Mouse (Mus musculus) heart, adult 2 months (tissue): ENCODE measurements around the gene Tuba1a. TPM values are rescaled to one million over a fixed set of nuclear protein-coding genes. Genes with fewer than 3 reads are reported as not detected.
"Not testable (repeated sequence)": the region's sequence is repeated elsewhere in the genome, so short reads cannot be mapped to it uniquely, and the experiment has no call there.

Source experiments
- DNase-seq, 2 experiments: peaks; one replicate each; pipeline ENCODE4 v3.0.0; 2021
- H3K27ac ChIP-seq: fragments of 200-600 bp; 2 replicates; pipeline ENCODE4 v1.8.1; 2022
- H3K27me3 ChIP-seq: fragments of 200-500 bp; 2 replicates; pipeline ENCODE4 v1.6.1; 2012; ENCODE audit warnings: mild to moderate bottlenecking, low read length, inconsistent platforms, mixed read lengths; ENCODE audit not compliant: control insufficient read depth, insufficient read depth
- H3K36me3 ChIP-seq: fragments of 200-500 bp; 2 replicates; pipeline ENCODE4 v1.6.1; 2012; ENCODE audit warnings: low read length, inconsistent platforms; ENCODE audit not compliant: control insufficient read depth, insufficient read depth
- H3K4me1 ChIP-seq: fragments of 200-500 bp; 2 replicates; pipeline ENCODE4 v1.6.1; 2011; ENCODE audit warnings: low read length; ENCODE audit not compliant: control insufficient read depth, insufficient read depth
- H3K4me3 ChIP-seq: fragments of 200-600 bp; 2 replicates; pipeline ENCODE4 v1.8.1; 2022
- H3K79me2 ChIP-seq: fragments of 200-500 bp; replicated peaks from 2 replicates; pipeline ENCODE4 v1.6.1; 2012; ENCODE audit warnings: mild to moderate bottlenecking, inconsistent platforms, low read length, moderate library complexity, mixed read lengths; ENCODE audit not compliant: control insufficient read depth, insufficient read depth
- H3K9ac ChIP-seq: fragments of 200-500 bp; 2 replicates; pipeline ENCODE4 v1.6.1; 2012; ENCODE audit warnings: low read depth, mild to moderate bottlenecking, control low read depth, inconsistent platforms, low read length, mixed read lengths
- CTCF ChIP-seq: fragments of 200-600 bp; IDR thresholded peaks from 2 replicates; pipeline ENCODE4 v1.8.1; 2022; ENCODE audit warnings: antibody characterized with exemption, mild to moderate bottlenecking, moderate library complexity
- EP300 ChIP-seq: fragments of 200-500 bp; IDR thresholded peaks from 2 replicates; pipeline ENCODE4 v1.6.1; 2011; ENCODE audit warnings: low read depth, low read length, control low read depth; ENCODE audit not compliant: insufficient read depth
- POLR2A ChIP-seq: fragments of 200-500 bp; IDR thresholded peaks from 2 replicates; pipeline ENCODE4 v1.6.1; 2011; ENCODE audit warnings: mild to moderate bottlenecking, low read depth, low read length, control low read depth; ENCODE audit not compliant: insufficient read depth
- WGBS: fragments of 180-500 bp; shearing (Covaris S2); methylation state at CpG from one replicate; pipeline ENCODE4 v1.1.7; 2018; 5-methylcytosine and 5-hydroxymethylcytosine counted together
- intact Hi-C: fragments of 180-260 bp; cut with DNase I; formaldehyde crosslinking; loops from one replicate; pipeline ENCODE4 v1.15.1; 2025
- polyA plus RNA-seq: library from polyadenylated mRNA; depleted of rRNA; stranded (reverse); fragments of >200 nt; gene quantifications from 2 replicates; pipeline ENCODE4 v1.2.3, GENCODE M21; 2012
- total RNA-seq, 2 experiments: library from RNA; stranded (reverse); gene quantifications; 2 replicates each; pipeline ENCODE4 v1.2.3; 2021

Gene Tuba1a
- total and polyA plus RNA-seq, 3 experiments, result 57.0 to 165 (median 85.0) TPM

DNA sequence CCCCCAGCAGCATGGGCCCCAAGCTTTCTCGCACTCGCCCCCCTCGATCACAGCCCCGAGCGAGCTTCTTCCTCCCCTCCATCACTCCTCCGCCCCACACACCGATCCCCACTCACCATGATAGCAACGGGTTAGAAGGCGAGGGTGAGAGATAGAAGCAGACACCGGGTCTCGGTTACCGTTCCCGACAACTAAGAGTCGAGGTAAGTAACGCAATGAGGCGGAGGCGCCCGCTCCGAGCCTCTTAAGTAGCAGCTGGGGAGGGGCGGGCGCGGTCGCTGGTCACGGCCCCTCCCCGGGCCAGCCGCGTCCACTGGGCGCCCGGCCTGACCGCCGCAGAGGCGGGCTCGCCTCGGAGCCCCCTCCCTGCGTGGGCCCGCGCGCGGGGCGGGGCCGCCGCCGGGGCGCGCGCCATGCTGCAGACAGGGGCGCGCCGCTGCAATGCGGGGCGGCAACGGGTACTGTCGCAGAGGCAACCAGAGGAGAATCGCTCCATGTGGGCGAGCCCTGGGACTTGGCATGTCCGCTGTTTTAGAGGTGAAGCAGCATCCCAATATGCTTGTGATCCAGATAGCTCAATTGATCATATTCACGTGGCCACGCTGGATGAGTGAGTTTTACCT lies 19.2 kb downstream of the Tuba1a start, which contains the start of gene Tuba1b:
Tuba1b (minus strand) TSS at position 349 of the 623 bp plus-strand sequence.
- under 1% methylated on average over 58 of the region's 58 CpGs for WGBS
- TF ChIP-seq CTCF (peak; percentile 35), EP300 (no peak), POLR2A (peak; percentile 96)
- intact Hi-C loops, result loop anchor here (1.0 to 2.0 kb wide), 3 partner anchors 18 to 59 kb away; partner anchors contain the start of genes Gm49450 and Tuba1a
- Histone ChIP-seq H3K9ac (peak within 1 kb of the TSS; percentile 89), H3K4me3 (peak within 1 kb of the TSS; percentile 90), H3K79me2 (no peaks in the 10 kb centered on the region), H3K36me3 (peaks cover 6% of the 10 kb centered on the region), H3K27me3 (no peaks in the 10 kb centered on the region), H3K27ac (peak within 1 kb of the TSS; percentile 95), H3K4me1 (peaks cover 3% of the 10 kb centered on the region)
- DNase-seq, result peak; percentile 94 to 96

GRCm38 (mm10) chr15:98933833-98934216 lies 19.7 kb downstream of the Tuba1a start:
- Histone ChIP-seq H3K9ac (peak overlapping the region; percentile 89), H3K4me3 (peak overlapping the region; percentile 90), H3K27me3 (no peaks in the 10 kb centered on the region), H3K36me3 (peaks cover 6% of the 10 kb centered on the region), H3K27ac (peak overlapping the region; percentile 95), H3K4me1 (peaks cover 3% of the 10 kb centered on the region), H3K79me2 (no peaks in the 10 kb centered on the region)
- peak; percentile 93 to 97 for DNase-seq
- no peak for TF ChIP-seq CTCF
- TF ChIP-seq POLR2A, result no peak
- TF ChIP-seq EP300, result no peak
- intact Hi-C loops, result loop anchor here (1.0 to 2.0 kb wide), 3 partner anchors 19 to 59 kb away; partner anchors contain the start of genes Gm49450 and Tuba1a
- WGBS, result under 1% methylated on average over 35 of the region's 35 CpGs

- intact Hi-C loops, H3K79me2 ChIP-seq, H3K36me3 ChIP-seq, H3K4me1 ChIP-seq, H3K27me3 ChIP-seq: not testable (repeated sequence)
- 0% methylated on average over 8 of the region's 9 CpGs for WGBS
- Histone ChIP-seq H3K27ac (peak overlapping the region; percentile 95), H3K4me3 (peak overlapping the region; percentile 90), H3K9ac (peak overlapping the region; percentile 17; the same call in 1 of the 2 replicates)
- DNase-seq, result peak in 1 of 2 experiments; percentile 28
Measured at GRCm38 (mm10) chr15:98933004-98933671, 20.4 kb downstream of the Tuba1a start.

DNA sequence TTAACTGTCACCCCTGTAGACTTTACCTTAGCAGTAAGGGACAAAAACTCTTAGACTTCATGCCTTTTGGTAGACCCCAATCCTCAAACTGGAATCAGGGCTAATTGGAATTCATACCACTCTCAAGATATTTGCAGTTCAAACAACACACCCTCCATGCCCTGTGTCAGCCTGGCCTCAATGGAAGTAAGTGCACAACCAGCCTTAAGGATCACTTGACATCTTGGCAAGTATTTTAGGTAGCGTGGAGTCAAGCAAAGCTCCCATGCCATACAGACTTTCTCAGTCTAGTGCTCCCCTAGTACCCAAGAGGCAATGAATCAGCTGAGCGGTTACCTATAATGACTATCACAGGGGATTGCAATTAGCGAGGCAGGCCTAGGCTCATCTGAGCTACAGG lies 22.5 kb downstream of the Tuba1a start:
- Histone ChIP-seq H3K27ac (no peak overlapping the region), H3K4me1 (peaks cover 8% of the 10 kb centered on the region), H3K9ac (no peak overlapping the region; the same call in 1 of the 2 replicates), H3K79me2 (no peaks in the 10 kb centered on the region), H3K4me3 (no peak overlapping the region), H3K36me3 (peaks cover 6% of the 10 kb centered on the region), H3K27me3 (no peaks in the 10 kb centered on the region)
- TF ChIP-seq POLR2A, result no peak
- TF ChIP-seq EP300, result no peak
- no peak for TF ChIP-seq CTCF
- intact Hi-C loops, result no loop called here
- 74% methylated on average over 3 of the region's 3 CpGs for WGBS
- no peak for DNase-seq

GRCm38 (mm10) chr15:98930017-98930734 lies 23.3 kb downstream of the Tuba1a start:
- H3K27ac ChIP-seq, result no peak overlapping the region

More at GRCm38 (mm10) chr15:98930017-98930734, 23.3 kb downstream of the Tuba1a start:
- no peak for DNase-seq
- no peaks in the 10 kb centered on the region for H3K27me3 ChIP-seq
- WGBS, result 52% methylated on average over 8 of the region's 8 CpGs
- H3K9ac ChIP-seq, result no peak overlapping the region
- no peaks in the 10 kb centered on the region for H3K79me2 ChIP-seq
- H3K4me1 ChIP-seq, result peaks cover 8% of the 10 kb centered on the region
- H3K4me3 ChIP-seq, result no peak overlapping the region
- TF ChIP-seq POLR2A (no peak), EP300 (no peak), CTCF (no peak)
- intact Hi-C loops, result no loop called here
- peaks cover 6% of the 10 kb centered on the region for H3K36me3 ChIP-seq
